Mouse (Mus musculus) layer of hippocampus, adult 9-10 months (tissue): Measurements from ENCODE around the gene Exd1.

ENCODE experiments used
- DNase-seq: peaks from one replicate; pipeline ENCODE4 v3.0.0; 2022; ENCODE audit warnings: low spot score

The Exd1 gene

DNA sequence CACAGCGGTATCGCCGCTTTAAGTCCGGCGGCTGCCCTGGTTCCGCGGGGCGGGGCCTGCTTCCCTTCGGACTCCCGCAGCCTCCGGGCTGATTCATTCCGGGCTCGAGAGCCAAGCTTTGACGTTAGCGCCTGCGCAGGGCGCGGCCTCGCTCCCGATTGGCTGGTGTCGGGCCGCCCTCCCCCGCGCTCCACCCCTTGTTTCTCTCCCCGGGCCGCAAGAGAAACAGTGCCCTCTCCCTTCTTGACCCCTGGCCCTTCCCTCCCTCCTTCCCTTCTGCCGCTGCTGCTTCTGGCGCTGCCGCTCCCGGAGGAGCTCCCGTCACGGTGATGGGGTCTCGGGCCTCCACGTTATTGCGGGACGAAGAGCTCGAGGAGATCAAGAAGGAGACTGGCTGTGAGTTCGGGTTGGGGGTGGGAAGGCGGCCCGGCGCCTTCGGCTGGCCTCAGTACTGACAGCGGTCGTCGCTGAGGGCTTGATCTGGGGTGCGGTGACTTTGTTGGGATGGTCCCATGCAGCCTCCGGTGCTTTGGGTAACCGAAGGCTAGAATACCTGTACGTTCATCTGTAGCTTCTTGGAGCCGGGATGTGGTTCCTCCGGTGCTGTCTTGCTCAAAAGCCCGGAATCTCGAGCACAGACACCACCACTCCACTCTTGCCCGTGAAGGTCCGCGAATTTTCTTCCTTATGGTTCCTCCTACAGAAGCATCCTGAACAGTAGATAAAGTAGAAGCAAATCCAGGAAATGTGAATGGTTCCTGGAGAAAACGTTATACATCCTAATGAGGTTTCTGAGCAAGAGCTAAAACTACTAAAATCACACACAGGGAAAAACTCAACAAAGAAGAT is at the start of gene Exd1, which contains the start of gene Chp1:
Gene Exd1 (minus strand): TSS at position 106 of the 849 bp plus-strand sequence.
Gene Chp1 (plus strand): TSS at position 176 of the 849 bp plus-strand sequence.
- peak; percentile 84 for DNase-seq

DNA sequence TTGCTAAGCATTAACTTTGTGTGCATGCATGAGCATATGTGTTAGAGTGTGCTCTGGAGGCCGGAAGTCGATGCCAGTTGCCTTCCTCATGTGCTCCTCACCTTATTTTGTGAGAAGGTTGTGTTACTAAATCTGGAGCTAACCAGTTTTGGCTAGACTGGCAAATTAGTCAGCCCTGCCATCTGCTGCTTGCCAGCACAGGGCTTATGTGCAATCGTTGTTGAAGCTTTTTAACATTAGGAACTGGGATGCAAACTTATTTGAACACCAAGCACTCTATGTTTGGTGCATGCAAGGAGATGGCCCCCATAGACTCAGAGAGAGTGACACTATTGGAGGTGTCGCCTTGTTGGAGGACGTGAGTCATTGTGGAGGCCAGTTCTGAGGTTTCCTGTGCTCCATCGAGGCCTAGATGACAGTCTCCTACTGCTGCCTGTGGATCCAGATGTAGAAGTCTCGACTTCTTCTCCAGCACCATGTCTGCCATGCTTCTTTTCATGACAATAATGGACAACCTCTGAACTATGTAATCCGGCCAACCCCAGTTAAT is 49.4 kb upstream of the Exd1 start:
- DNase-seq: no peak

DNA sequence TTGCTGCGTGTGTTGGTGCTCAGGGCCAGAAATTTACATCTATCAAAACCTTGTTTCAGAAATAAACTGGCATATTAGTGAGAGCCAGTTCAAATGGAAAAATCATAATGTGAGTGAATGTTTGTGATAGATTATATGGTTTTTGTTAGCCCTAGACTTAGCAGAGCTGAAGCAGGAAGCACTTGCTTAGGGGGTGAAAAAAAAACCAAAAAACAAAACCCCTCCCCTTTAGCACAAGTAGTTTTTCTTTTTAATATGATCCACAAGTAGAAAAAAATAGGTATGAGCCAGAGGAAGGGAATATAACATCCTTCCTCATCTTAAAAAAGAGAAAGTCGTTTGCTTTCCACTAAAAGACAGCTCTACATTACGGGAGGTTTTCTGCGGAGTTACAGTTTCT is 47.9 kb upstream of the Exd1 start:
- no peak for DNase-seq

DNA sequence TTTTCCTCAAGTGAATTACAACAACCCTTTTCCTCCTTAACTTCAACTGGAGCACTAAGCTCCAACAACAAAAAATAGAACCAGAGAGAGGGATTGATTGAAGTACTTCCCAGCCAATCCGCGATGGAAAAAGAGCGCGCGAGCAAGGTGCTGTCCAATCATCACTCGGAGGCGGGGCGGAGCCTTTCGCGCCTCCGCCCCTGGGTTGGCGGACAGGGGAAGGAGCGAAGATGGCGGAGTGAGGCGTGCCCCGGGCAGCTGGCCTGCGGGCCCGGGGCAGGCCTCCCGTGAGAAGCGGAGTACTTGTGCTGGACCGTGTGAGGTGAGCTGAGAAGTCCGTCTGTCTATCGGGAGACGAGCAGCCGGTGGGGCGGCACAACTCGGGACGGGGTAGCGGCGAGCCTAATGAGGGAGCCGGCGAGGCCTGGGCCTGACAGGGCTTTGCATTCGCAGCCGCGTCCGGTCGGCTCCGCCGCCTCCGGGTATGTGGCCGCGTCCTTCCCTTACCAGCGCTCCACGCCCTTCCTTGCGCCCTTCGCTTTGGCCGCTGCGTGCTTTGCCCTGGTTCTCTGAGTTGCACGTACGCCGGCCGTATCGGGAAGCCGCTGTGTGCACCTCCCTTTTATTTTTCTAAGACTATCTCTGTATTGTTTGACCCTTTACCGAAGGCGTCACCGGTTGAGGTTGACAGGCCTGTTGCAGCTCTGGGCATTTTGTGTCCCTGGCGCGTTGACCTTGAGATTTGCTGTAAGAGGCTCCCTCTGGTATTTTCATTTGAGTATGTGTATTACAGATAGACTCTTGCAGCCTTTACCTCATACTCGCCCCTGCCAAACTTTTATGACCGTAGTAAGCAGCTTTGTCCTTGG is 46.9 kb upstream of the Exd1 start:
- peak; percentile 95 for DNase-seq

DNA sequence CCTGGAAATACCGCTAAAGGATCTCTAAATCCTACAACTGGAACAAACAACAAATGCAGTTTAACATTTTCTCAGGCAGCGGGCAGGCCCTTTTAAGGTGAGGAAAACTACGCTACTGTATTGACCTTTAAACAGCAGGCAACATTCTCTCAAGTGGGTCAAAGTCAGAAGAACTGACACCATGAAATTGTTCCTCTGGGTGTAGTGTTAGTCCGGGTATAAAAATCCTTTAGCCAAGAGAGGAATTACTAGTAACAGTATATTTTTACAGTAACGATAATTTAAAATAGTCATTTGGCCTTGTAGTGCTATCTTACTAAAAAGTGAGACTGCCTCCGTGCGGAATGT is 46.3 kb upstream of the Exd1 start:
- no peak for DNase-seq

DNA sequence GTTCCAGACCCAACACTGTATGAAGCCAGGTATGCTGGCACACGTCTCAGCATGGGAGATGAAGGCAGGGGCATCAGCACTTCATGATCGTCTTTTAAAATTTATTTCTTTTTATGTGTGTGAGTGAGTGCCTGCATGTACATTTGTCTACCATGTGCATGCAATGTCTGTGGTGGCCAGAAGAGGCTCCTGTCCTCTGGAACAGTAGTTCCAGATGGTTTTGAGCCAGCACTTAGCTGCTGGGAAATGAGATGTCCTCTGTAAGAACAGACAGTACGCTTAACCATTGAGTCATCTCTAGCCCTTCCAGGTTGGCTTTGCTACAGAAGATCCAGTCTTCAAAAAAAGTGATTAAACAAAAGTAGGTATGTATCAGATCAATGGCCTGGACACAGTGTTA is 43.8 kb upstream of the Exd1 start:
- DNase-seq: no peak

DNA sequence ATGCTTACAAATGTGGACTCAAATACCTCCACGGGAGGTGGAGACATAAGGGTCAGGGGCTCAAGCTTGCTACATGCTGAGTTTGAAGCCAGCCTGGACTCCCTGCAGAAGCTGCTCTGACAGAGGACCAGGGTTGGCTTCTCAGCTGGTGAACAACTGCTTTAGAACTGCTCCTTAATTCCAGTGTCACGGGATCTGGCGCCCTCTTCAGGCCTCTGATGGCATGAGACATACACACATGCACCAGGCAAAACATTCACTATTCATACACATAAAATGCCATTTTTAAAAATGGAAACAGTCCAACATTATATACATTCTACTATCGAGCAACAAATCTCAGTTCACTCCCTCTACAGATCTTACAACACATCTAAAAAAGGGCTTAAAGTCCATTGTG is 40.0 kb upstream of the Exd1 start:
- no peak for DNase-seq

DNA sequence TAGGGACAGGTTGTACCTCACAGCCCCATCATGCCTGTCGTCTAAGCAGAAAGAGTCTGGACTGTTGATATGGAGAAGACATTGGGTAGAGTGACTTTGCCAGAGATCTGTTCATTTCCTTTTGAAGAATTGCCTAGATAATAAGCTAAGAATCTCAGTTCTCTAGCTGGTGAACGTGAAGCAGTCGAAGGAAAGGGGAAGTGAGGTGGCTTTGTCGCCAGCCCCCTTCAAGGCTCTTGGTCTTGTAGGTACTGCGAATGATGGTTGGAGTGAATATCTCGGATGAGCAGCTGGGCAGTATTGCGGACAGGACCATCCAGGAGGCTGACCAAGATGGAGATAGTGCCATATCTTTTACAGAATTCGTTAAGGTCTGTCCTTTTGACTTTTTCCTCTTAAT is 36.9 kb upstream of the Exd1 start:
- no peak for DNase-seq

DNA sequence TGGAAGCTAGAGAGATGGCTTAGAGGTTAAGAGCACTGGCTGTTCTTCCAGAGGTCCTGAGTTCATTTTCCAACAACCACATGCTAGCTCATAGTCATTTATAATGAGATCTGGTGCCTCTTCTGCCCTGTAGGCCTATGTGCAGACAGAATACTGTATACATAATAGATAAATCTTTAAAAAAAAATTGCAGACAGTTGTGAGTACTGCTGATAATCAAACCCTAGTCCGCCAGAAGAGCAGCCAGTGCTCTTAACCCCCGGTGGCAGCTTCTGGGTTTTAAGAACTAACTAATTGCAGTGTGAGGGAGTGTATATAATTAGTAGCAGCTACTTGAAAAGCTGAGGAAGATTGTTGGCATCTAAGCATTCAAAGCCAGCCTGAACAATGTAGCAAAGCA is 36.0 kb upstream of the Exd1 start:
- no peak for DNase-seq

DNA sequence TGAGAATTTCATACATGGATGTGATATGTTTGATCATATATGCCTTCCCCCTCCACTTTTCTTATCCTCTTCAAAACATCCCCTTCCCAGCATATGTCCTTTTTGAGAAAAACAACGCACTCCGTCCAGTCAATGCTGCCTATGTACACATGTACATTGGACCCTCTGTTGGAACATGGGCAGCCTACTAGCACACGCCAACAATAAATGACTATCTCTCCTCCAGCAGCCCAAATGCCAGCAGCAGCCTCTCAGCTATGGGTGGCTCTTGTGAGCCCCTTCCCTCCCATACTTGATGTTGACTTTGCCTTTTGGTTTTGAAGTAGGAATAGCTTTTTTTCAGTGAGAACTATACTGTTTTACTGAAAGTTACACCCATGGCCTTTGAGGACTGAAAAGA is 34.1 kb upstream of the Exd1 start:
- no peak for DNase-seq

DNA sequence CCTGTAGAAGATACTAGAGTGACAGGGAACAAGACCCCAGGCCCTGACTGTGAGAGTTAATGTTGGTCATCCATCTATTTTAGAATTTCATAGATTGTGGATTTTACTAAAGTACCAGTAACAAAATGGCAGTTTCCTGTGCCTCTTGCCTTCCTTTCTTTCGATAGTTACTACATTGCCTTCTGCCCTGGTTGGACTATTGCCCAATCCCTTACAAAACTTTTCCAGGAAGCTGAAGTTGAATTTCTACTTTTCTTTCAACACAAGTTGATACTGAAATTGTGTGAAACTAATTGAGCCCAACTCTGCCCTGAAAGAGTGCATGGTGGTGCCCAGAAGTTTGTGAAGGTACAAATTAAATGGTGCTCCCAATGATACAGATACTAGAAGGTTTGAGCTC is 25.0 kb upstream of the Exd1 start:
- DNase-seq: no peak

DNA sequence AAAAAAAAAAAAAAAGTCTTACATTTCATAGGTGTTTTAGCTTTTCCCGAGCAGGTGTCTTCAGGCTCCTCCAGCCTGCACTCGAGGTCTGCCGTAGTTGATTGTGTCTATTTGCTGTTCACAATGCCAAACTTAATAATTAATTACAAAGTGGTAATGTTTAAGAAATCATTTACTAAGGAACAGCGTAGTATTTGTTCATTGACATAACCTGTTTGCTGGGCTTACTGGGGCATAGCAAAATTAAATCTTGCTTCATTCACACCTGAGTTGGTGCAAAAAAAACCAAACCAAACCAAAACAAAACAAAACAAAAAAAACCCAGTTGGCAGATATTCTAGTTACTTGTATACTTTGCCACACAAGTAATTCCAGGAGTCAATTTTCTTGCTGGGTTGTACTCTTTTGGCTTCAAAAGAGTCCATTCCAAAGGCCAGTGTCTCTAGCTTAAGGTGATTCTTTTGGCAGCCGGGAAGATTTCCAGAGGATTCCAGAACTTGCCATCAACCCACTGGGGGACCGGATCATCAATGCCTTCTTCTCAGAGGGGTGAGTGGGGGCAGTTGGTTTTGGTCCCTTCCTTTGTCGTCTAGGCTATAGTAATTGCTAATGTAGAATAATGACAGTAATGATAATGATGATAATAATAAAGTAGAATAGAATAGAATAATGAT is 18.9 kb upstream of the Exd1 start:
- DNase-seq: no peak

DNA sequence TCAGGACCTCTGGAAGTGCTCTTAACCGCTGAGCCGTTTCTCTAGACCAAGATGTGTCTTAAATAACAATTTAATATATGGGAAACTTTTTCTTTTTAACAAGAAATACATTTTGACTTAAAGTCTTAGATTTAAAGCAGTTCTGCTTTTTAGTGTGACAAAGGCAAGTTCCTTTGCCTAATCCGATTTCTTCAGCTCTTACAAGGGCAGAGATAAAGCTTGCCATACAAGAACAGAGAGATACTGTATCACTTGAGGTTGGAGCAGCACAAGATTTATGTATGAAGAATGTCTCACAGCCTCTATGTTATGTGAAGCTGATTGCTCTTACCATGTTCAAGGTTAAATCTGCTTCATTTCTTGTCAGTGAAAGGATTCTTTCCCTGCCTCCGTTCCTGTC is 17.9 kb upstream of the Exd1 start:
- no peak for DNase-seq

DNA sequence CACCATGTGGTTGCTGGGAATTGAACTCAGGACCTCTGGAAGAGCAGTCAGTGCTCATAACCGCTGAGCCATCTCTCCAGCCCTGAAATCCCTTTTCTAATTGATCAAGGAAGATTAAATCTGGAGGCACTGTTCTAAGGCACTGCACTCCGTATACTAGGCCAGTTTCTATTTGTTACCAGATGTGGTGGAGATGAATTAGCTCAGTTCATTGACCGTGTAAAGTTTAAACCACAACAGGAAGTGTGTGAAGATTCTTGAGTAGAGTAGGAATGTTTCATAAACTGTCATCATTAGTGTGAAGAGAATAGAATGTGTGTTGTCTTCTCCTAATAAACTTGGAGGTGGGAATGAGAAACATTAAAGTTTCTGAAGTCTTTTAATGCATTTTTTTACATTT is 14.4 kb upstream of the Exd1 start:
- DNase-seq: no peak

DNA sequence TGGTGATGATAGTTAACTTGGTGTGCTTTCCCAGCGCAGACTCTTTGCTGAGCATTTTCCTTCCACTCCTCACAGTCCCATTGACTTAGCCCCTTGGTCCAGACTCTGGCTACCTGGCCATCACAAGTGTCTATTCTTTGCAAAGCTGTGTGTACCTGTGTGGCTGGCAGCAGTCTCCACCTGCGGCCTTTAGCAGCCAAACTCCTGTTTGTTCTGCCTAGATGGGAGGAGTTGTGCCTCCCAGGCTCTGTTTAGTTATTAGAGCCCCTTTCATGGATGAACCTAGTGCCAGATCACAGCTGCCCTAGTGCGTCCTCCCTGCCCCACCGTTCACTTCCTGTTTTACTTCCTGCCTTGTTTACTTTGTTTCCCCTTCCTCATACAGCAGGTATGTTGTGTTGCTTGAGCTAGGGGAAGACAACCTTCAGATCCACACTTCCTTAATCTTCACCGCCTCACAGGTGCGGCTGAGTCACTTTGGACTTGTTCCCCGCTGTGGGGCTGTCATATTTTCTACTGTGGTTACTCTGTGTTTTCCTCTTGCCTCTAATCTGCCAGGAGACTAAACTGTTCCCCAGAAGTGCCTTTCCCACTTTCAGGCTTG is 11.4 kb upstream of the Exd1 start:
- no peak for DNase-seq

DNA sequence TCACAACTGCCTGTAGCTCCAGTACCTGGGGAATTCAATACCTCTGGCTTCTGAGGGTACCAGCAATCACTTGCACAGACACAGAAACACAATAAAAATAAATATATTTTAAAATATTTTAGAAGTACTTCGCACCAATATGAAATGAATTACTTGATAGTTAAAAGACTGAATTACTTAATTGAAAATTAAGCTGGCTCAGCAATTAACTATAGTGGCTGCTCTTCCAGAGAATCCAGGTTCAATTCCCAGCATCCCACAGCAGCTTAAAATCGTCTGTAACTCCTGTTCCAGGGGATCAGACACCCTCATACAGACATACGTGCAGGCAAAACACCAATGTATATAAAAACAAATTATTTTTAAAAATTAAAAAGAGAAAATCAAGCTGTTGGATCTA is 10.6 kb upstream of the Exd1 start:
- DNase-seq: no peak

DNA sequence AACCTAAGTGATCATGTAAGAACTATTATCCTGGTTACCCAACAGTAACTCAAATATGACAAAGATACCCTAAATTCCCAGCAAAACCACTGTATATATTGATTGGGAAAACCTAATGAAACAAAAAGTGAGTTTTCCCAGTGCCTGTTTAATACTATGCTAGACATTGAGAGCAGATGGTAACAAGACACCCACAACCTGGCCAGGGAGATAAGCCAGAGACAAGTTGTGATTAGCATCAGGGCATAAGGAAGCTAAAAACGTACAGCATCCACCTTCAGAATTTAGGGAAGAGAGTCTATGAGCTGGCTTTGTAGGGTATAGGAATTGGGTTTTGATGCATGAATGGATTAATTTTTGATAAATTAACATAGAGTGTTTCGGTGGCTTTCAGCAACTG is 2.3 kb upstream of the Exd1 start:
- DNase-seq: no peak

DNA sequence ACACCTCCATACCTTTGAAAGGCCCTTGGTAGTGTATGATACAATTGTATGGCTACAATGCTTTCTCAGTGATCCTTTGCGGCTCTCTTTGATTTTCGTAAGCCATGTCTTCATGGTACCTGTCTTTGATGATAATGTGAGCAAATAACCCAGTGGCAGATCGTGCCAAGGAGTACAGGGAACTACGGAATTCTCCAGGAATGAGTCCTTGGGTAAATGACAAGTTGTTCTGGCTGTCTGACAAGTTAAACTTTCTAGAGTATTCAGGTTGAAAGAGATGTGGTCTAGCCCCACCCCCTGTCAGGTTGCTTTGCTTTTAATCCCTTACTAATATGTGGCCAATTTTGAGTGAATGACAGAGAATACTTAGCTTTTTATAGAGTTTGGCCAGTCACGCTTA is 1.3 kb upstream of the Exd1 start:
- DNase-seq: no peak

DNA sequence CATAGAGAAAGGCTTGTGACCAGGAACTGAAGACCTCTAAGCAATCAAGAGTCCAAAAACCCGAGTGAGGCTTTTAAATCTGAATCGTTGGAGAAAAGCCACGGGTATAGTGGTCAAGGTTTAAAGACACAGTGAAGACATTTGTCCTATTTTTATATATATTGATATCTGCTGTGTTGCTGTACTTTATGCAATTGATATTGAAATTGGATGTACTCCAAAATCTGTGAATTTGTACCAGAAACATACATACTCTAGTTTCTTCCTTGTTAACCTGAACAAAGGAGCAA is 889 bp upstream of the Exd1 start:
- no peak for DNase-seq

DNA sequence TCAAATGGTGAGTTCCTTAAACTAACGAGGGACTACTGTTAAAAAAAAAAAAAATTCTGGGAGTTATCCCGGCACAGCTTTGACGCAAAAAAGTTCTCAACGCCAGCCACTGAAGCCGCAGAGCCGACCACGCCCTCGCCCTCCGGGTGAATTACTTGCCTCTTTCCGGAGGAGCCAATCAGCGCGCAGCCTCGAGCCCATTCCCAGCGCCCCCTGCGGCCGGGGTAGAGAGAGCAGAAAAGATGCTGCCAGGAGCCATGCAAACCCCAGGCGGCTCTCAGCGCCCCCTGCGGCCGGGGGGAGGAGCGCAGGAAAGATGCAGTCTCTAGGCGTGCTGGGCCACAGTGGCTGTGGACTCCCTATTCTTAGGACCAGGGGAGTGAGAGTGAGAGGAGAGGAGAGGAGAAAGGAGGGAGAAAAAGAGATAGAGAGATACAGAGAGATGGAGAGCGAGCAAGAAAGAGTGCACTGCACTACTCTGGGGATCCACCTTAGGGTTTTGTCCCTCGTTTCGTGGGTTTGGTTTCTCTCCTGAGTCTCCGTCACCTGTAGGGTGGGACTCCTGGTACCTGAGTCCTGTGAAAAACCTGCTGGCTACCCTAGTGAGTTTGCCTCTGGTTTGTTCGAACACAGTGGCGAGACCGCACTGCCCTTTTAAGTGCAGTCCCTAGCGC is 442 bp downstream of the Exd1 start:
- peak; percentile 26 for DNase-seq

DNA sequence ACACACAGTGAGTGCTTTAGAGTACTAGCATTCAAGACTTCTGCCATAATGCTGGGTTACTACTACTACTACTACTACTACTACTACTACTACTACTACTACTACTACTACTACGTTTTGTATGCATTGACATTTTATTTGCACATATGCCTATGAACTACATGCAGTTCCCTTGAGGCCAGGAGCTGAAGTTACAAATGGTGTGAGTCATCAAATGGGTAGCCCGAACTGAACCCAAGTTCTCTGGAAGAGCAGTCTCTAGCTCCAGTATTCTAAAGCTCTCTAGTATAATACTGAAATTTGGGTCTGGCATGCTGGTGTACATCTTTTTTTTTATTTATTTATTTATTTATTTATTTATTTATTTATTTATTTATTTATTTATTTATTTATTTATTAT is 3.8 kb downstream of the Exd1 start:
- DNase-seq: no peak

DNA sequence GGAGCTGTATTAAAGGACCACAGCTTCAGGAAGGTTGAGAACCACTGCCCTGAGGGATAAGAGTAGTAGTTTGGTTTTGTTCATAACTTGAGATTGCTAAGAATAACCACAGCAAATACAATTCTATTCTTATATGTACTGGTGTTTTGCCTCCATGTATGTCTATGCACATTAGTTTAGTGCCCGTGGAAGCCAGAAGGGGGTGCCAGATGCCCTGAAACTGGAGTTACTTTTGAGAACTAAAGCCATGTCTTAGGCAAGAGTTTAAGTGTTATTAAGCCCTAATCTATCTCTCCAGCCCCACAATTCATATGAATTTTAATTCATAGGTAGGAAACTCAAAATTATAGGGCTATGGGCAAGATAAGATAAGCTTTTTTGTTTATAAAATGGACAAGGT is 5.3 kb downstream of the Exd1 start:
- DNase-seq: peak; percentile 33
